Mouse (Mus musculus) embryonic facial prominence, embryonic 10.5 days (tissue): Measurements from ENCODE around the gene Chmp3. TPM values are rescaled to one million over a fixed set of nuclear protein-coding genes. Genes with fewer than 3 reads are reported as not detected.
A peak's percentile ranks its signal among the peaks of the same experiment; 100 is the strongest.

Experiments
- DNase-seq: peaks from one replicate; pipeline ENCODE4 v3.0.0-alpha.2; 2017; ENCODE audit warnings: low spot score
- H3K27ac ChIP-seq: fragments of 300-500 bp; sonication (generic); replicated peaks from 2 replicates; pipeline ENCODE4 v1.5.1; 2016; ENCODE audit warnings: mild to moderate bottlenecking
- H3K27me3 ChIP-seq: fragments of 300-500 bp; sonication (generic); replicated peaks from 2 replicates; pipeline ENCODE4 v1.6.1; 2016; ENCODE audit warnings: low read depth, mild to moderate bottlenecking; ENCODE audit not compliant: poor library complexity, severe bottlenecking
- H3K36me3 ChIP-seq: fragments of 300-500 bp; sonication (generic); replicated peaks from 2 replicates; pipeline ENCODE4 v1.6.1; 2016; ENCODE audit warnings: mild to moderate bottlenecking, moderate library complexity
- H3K4me1 ChIP-seq: fragments of 300-500 bp; sonication (generic); 2 replicates; pipeline ENCODE4 v1.6.1; 2016
- H3K4me3 ChIP-seq: fragments of 300-500 bp; sonication (generic); 2 replicates; pipeline ENCODE4 v1.5.1; 2016; ENCODE audit warnings: mild to moderate bottlenecking, moderate library complexity
- H3K9me3 ChIP-seq: fragments of 300-500 bp; sonication (generic); 2 replicates; pipeline ENCODE4 v1.6.1; 2016; ENCODE audit warnings: mild to moderate bottlenecking
- WGBS: fragments of 180-500 bp; shearing (Covaris S2); methylation state at CpG from one replicate; pipeline ENCODE4 v1.1.7; 2016; 5-methylcytosine and 5-hydroxymethylcytosine counted together
- polyA plus RNA-seq: library from polyadenylated mRNA; unstranded; fragments of >200 nt; fragmentation: Nextera tagmentation; extraction: Ambion mirVana; gene quantifications from 2 replicates; pipeline ENCODE4 v1.2.1, GENCODE M21; 2016

Gene Chmp3
- polyA plus RNA-seq = 47.9 and 48.2 TPM in 2 replicates

DNA sequence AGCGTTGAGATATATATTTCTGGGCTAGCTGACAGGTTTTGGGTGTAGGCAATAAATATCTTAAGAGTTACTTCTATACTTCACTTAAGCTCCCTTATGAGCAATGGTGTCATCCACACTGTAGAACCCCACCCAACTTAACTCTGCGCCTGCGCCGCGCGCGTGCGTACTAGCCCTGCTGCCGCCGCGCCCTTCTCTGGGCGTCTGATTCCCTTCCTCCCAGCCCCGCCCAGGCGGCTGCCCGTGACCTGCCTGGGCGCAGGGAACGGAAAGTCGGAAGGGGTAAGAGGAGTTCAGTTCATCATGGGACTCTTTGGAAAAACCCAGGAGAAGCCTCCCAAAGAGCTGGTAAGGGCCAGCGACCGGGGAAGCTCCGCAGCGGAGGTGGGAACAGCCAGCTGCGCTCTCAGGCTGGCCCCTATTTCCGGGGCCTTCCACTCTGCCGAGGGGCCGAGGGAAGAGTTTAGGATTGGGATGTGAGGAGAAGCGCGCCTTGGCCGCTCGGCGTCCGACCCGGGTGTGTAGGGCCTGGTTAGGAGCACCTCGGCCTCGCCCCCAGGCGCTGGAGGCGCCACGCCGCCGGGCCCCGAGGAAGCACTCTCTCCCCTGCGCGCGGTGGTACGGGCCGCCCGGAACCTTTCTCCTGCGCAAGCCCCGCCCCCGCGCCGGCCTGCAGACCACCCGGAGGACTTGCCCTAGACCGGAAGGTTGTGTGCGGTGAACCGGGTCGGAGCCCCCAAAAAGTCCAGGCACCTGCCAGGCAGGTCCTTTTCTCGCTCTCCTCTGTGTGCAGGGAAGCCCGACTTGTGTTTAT, at the start of gene Chmp3:
Gene Chmp3 (plus strand): TSS at position 112 of the 814 bp plus-strand sequence.
- H3K9me3 ChIP-seq = no peaks in the 10 kb centered on the region
- peak within 1 kb of the TSS; percentile 100 for H3K27ac ChIP-seq
- H3K4me1 ChIP-seq = peaks cover 10% of the 10 kb centered on the region
- H3K4me3 ChIP-seq = peak within 1 kb of the TSS; percentile 88
- H3K27me3 ChIP-seq = no peaks in the 10 kb centered on the region
- DNase-seq = peak; percentile 94
- WGBS = under 1% methylated on average over 59 of the region's 59 CpGs
- H3K36me3 ChIP-seq = peaks cover 6% of the 10 kb centered on the region; the same call in 1 of the 2 replicates

DNA sequence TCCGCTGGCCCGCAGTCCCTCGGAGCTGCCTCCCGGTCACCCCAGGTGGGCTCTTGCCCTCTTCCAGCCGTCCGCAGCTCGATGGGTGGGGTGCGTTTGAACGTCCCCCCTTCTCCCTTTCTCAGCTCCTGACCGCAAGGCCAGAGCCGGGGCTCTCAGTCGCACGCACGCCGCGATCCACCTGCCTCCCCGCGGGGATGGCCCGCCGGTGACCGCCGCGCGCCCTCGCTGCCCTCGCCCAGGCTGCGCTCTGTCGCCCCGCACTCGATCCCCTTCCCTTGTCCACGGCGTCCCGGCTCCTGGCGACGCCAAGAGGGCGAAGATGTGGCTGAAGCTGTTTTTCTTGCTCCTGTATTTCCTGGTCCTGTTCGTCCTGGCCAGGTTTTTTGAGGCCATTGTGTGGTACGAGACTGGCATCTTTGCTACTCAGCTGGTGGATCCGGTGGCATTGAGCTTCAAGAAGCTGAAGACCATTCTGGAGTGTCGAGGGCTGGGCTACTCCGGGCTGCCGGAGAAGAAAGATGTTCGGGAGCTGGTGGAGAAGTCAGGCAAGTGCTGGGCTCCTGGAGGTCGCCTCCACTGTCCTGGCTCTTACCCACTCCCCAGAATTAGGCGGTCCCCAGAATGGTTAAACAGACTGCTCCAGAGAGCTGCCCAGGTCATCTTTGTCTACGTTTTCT, 49.1 kb upstream of the Chmp3 start:
- Histone ChIP-seq H3K36me3 (peaks cover 22% of the 10 kb centered on the region), H3K27ac (peak overlapping the region; percentile 99), H3K4me1 (peaks cover 30% of the 10 kb centered on the region), H3K4me3 (peak overlapping the region; percentile 95), H3K9me3 (no peaks in the 10 kb centered on the region), H3K27me3 (no peaks in the 10 kb centered on the region)
- under 1% methylated on average over 46 of the region's 46 CpGs for WGBS
- peak; percentile 75 for DNase-seq

DNA sequence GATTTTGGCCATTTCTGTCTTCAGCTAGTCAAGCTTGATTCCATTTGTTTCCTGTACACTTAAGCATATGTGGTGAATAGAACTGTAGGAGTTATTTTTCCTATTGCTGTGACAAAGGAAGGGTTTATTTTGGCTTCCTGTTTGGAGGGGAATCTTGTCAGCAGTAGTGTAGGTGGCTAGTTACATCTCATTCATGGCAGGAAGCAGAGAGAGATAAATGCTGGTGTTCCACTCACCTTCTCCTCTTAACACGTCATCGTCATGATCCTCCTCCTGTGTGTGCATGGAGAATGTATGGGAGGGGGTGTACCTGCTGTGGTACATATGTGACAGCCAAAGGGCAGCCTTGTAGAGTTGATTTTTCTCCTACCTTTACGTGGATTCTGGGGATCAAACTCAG, 43.0 kb upstream of the Chmp3 start:
- no peak for DNase-seq
- Histone ChIP-seq H3K4me1 (peaks cover 8% of the 10 kb centered on the region), H3K27ac (no peak overlapping the region), H3K36me3 (peaks cover 46% of the 10 kb centered on the region), H3K9me3 (no peaks in the 10 kb centered on the region), H3K4me3 (no peak overlapping the region), H3K27me3 (no peaks in the 10 kb centered on the region)
- WGBS = 86% methylated on average over 3 of the region's 3 CpGs

DNA sequence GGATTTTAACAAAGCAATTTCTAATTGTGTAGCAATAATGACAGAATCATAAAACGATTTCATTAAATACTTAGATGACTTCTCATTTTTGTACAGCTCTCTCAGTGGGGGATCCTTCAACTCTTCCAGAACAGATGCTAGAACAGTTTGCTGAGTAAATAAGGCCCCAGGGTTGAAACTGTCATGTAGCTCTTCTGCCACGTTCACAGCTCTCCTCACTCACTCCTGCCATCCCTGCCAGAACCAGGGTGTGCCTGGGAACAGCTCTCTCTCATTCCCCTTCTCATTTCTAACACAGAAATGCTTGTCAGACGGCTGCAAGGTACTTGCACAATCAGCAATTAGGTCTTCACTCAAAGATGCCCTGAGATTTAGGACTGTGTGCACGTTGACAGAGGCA, 40.6 kb upstream of the Chmp3 start:
- Histone ChIP-seq H3K27me3 (no peaks in the 10 kb centered on the region), H3K27ac (no peak overlapping the region), H3K4me1 (no peaks in the 10 kb centered on the region), H3K36me3 (peaks cover 51% of the 10 kb centered on the region), H3K4me3 (no peak overlapping the region), H3K9me3 (no peaks in the 10 kb centered on the region)
- 72% methylated on average over 4 of the region's 4 CpGs for WGBS
- DNase-seq = no peak

DNA sequence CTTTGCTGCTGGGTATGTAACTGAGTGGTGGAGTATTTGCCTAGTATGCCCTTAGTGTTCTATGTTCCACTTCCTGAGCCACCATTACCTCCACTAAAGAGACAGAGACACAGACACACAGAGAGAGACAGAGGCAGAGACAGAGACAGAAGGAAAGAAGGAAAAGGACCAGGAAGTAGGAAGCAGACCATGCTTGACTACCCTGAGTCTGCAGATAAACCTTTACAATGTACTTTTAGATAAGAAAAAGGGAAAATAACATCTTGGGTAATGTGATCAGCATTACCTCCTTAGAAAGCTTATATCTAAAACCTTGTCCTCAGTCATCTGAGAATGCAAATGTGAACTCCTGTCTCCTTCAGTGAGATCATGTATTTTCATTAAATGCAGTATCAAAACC, 39.9 kb upstream of the Chmp3 start:
- no peak overlapping the region for H3K27ac ChIP-seq
- no peaks in the 10 kb centered on the region for H3K27me3 ChIP-seq
- no peaks in the 10 kb centered on the region for H3K9me3 ChIP-seq
- no peak overlapping the region for H3K4me3 ChIP-seq
- H3K36me3 ChIP-seq = peaks cover 51% of the 10 kb centered on the region
- no peak for DNase-seq
- no peaks in the 10 kb centered on the region for H3K4me1 ChIP-seq

DNA sequence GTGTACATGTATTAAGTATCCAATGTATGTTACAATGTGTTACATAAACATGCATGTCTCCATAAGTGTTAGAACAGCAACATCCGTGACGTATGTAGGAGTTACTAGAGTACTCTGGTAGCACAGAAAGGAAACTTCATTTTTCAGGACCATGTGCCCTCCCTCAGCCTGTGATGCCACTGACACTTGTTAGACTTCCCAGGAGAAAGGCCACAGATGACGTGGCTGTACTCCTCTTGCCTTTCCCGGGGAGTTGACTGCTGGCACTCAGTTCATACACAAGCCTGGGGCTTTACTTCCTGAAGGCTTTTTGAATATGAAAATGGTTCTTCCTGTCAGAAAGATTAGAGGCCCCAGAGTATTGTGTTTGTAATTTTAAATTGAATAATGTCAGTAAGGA, 39.5 kb upstream of the Chmp3 start:
- Histone ChIP-seq H3K36me3 (peaks cover 52% of the 10 kb centered on the region), H3K9me3 (no peaks in the 10 kb centered on the region), H3K4me3 (no peak overlapping the region), H3K27ac (no peak overlapping the region), H3K27me3 (no peaks in the 10 kb centered on the region), H3K4me1 (no peaks in the 10 kb centered on the region)
- WGBS = 88% methylated on average over 4 of the region's 4 CpGs
- DNase-seq = no peak

DNA sequence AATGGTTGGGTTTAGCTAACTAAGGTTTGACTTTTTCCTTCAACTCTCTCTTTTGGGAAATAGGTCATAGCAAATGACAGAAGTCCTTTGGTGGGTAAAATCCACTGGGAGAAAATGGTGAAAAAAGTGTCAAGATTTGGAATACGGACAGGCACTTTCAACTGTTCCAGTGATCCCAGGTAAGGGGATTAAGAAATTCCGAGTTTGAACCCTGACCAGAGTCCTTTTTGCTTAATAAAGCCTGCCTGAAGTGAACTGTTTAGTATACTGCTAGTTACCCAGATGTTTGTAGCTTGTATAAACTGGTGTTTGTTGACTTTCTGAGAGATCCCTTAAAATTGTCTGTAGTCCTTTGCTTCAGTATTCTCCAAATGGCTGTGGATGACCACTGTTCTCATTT, 37.9 kb upstream of the Chmp3 start:
- H3K4me1 ChIP-seq = no peaks in the 10 kb centered on the region

DNA sequence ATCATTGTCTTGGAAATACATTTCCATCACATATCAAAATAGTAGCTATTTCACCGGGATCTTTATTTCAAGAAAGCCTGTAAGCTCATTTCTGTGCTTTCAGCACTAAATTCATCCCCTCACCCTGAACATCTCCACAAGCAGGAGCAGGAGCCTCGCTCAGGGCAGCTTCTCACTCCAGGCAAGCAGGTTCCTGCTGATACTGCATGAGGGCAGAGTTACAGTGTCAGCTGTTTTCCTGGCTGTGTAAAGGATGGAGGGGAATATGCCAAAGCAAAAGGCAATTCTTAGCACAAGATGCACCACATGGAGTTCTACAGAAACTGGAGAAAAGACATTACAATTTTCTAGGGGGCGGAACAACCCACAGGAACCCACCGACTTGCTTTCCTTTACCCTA, 24.1 kb upstream of the Chmp3 start:
- WGBS = 85% methylated on average over 4 of the region's 4 CpGs
- Histone ChIP-seq H3K9me3 (no peaks in the 10 kb centered on the region), H3K36me3 (peaks cover 2% of the 10 kb centered on the region; the same call in 1 of the 2 replicates), H3K27me3 (no peaks in the 10 kb centered on the region), H3K27ac (no peak overlapping the region), H3K4me1 (no peaks in the 10 kb centered on the region), H3K4me3 (no peak overlapping the region)
- DNase-seq = no peak

More for the DNA sequence above, 37.9 kb upstream of the Chmp3 start:
- H3K27me3 ChIP-seq = no peaks in the 10 kb centered on the region
- peaks cover 58% of the 10 kb centered on the region for H3K36me3 ChIP-seq
- WGBS = 87% methylated on average over 2 of the region's 2 CpGs
- DNase-seq = no peak
- no peak overlapping the region for H3K27ac ChIP-seq
- no peak overlapping the region for H3K4me3 ChIP-seq
- H3K9me3 ChIP-seq = no peaks in the 10 kb centered on the region

DNA sequence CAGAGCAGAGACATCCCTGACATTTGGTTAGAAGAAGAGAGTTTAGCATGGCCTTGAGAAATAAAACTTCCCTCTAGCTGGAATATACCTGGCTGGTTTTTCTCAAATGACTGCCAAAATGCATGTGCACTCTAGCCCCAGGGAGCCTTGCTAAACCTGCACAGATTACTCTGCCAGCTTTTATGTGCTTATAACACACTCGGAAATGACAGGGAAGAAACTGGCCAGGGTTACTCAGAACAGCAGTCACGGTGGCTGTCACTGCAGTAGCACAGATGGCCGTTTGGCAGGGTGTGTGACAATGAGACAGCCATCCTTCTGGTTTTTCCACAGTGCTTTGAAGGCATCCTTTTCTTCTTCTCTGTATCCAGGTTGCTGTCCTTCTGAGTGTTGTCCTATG, 18.0 kb upstream of the Chmp3 start:
- Histone ChIP-seq H3K36me3 (no peaks in the 10 kb centered on the region), H3K27me3 (no peaks in the 10 kb centered on the region), H3K27ac (no peak overlapping the region), H3K4me3 (no peak overlapping the region), H3K9me3 (no peaks in the 10 kb centered on the region), H3K4me1 (no peaks in the 10 kb centered on the region)
- 66% methylated on average over 3 of the region's 3 CpGs for WGBS
- DNase-seq = no peak

DNA sequence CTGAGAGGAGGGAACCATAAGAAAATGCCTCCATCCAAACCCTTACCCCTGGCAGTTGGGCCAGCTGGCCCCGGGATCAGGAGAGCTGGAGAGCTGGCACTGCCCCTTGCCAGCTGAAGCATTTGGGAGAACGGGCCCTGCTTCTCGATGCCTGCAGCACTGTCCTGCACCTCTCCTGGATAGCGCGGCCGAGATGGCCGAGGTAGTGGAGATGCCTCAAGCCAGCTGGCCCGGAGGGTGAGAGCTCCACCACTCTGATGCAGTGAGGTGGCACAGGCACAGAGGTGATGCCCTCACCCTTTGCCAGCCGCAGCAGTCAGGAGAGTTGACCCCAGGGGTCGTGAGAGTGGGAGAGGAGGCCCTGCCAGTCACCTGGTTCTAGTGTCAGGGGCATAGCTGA, 16.5 kb upstream of the Chmp3 start:
- DNase-seq = no peak
- H3K9me3 ChIP-seq = no peaks in the 10 kb centered on the region
- 88% methylated on average over 10 of the region's 10 CpGs for WGBS
- no peaks in the 10 kb centered on the region for H3K4me1 ChIP-seq
- H3K4me3 ChIP-seq = no peak overlapping the region
- no peak overlapping the region for H3K27ac ChIP-seq
- no peaks in the 10 kb centered on the region for H3K27me3 ChIP-seq
- no peaks in the 10 kb centered on the region for H3K36me3 ChIP-seq

DNA sequence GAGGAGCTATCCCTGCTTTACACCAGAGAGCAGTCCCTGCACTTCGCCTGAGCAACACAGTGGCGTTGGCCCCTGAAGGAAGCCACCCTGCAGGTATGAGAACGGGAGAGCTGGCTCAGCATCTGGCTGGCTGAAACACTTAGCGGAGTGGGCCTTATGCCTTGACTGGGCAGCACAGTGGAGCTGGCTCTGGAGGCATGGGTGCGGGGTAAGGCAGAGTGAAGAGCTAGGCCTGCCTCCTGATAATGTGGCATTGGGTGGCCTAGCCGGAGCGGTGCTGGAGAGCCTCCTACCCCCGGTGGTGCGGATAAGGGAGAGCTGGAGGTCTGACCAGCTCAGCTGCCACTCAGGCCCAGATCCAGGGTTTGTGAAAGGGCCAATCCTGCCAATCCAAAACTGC, 15.8 kb upstream of the Chmp3 start:
- no peaks in the 10 kb centered on the region for H3K27me3 ChIP-seq
- no peak overlapping the region for H3K4me3 ChIP-seq
- 88% methylated on average over 9 of the region's 9 CpGs for WGBS
- no peaks in the 10 kb centered on the region for H3K9me3 ChIP-seq
- no peaks in the 10 kb centered on the region for H3K36me3 ChIP-seq
- DNase-seq = no peak
- H3K27ac ChIP-seq = no peak overlapping the region
- no peaks in the 10 kb centered on the region for H3K4me1 ChIP-seq

DNA sequence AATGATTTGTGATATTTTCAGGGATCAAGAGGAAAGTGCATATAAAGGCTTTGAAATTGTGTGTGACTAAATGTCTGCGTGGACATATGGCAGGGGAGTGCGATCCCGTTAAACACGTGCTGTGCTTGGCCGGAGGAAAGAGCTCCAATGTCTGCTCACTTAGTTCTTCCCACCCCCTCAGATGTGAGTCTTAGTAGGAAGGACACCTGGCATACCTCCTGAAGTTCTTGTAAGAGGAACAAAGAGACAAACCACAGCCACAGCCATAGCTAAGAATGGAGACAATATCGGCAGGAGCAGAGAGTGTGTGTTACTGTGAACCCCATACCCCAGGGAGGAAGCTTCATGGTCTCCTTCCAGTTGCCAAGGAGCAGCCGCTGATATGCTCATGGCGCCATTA, 13.4 kb upstream of the Chmp3 start:
- Histone ChIP-seq H3K9me3 (no peaks in the 10 kb centered on the region), H3K27me3 (no peaks in the 10 kb centered on the region), H3K4me1 (no peaks in the 10 kb centered on the region), H3K27ac (no peak overlapping the region), H3K36me3 (no peaks in the 10 kb centered on the region), H3K4me3 (no peak overlapping the region)
- 88% methylated on average over 8 of the region's 8 CpGs for WGBS
- DNase-seq = no peak

DNA sequence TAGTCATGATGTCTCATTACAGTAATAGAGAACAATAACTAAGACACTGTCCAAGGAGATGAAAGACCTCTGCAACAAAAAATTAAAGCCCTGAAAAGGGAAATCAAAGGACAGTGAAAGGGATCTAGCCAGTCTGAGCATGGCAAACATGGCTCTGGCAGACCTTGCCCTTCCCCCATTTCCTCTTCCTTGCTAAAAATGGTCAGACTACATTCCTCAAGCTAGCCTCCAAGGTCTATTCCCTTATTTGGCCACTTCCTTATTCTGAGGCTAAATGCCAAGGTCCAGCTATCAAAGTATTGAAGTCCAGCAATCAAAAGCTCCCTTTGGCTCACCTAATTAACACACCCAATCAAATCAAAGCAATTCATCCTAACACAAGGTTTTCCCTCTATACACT, 6.3 kb upstream of the Chmp3 start:
- no peaks in the 10 kb centered on the region for H3K9me3 ChIP-seq
- no peak overlapping the region for H3K4me3 ChIP-seq
- H3K27me3 ChIP-seq = no peaks in the 10 kb centered on the region
- no peaks in the 10 kb centered on the region for H3K36me3 ChIP-seq
- H3K4me1 ChIP-seq = no peaks in the 10 kb centered on the region
- DNase-seq = no peak
- H3K27ac ChIP-seq = no peak overlapping the region
